Mouse (Mus musculus) spleen, adult 2 months (tissue): ENCODE measurements around the gene Ubl5.

Experiments used
- CTCF ChIP-seq: fragments of 200-500 bp; IDR thresholded peaks from 2 replicates; pipeline ENCODE4 v1.5.1; 2011; ENCODE audit warnings: mild to moderate bottlenecking, inconsistent platforms; ENCODE audit not compliant: insufficient read depth, insufficient read length, insufficient replicate concordance; ENCODE audit errors: extremely low read depth
- POLR2A ChIP-seq: fragments of 200-500 bp; IDR thresholded peaks from 2 replicates; pipeline ENCODE4 v1.6.1; 2011; ENCODE audit warnings: low read depth, low read length, inconsistent platforms

- TF ChIP-seq CTCF (no peak), POLR2A (no peak)
Measured at GRCm38 (mm10) chr9:20616685-20617084, 26.0 kb upstream of the Ubl5 start.
